Mouse (Mus musculus): ENCODE measurements around the gene Tbc1d19.

Gene Tbc1d19

DNA sequence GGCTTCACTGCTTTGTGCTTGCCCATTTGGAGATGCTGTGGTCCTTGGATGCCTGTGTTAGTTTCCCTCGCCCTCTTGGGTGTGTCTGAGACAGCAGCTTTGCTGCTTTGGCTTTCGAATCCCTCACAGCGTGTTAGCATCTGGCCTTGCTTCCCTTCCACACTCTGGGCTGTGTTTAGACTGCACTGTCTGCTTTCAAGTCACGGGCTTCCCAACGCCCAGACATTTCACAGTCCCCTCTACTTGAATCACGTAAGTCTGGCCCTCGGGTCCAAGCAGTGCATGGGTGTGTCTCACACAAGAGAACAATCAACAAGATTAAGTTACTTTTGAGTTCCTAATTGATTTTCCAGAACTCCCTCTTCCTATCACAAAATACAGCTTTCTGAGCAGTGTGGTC lies 140.8 kb downstream of the Tbc1d19 start:
- DNase-seq (ENCODE audit: low read depth, low spot score): no peak

DNA sequence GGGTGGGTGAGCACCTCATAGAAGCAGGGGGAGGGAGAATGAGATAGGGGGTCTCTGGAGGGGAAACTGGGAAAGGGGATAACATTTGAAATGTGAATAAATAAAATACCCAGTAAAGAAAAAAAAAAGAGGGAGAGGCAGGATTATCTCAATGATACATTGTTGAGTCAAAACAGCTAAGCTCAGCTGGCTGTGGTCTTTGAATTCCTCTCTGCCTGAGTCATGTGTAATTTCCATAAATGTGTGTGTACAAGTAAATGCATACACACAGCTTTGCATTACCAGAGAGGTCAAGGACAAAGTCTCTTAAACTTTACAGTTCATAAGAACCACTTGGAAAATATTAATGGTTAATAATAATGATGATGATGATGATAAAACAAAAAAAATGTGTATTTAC lies 143.8 kb downstream of the Tbc1d19 start:
- no peak for DNase-seq (ENCODE audit: low read depth, low spot score)

Measured in brain, embryonic 18.5 days (tissue).